Mouse (Mus musculus): Measurements from ENCODE around the gene Mrpl17.
A peak's percentile ranks its signal among the peaks of the same experiment; 100 is the strongest.

The Mrpl17 gene

DNA sequence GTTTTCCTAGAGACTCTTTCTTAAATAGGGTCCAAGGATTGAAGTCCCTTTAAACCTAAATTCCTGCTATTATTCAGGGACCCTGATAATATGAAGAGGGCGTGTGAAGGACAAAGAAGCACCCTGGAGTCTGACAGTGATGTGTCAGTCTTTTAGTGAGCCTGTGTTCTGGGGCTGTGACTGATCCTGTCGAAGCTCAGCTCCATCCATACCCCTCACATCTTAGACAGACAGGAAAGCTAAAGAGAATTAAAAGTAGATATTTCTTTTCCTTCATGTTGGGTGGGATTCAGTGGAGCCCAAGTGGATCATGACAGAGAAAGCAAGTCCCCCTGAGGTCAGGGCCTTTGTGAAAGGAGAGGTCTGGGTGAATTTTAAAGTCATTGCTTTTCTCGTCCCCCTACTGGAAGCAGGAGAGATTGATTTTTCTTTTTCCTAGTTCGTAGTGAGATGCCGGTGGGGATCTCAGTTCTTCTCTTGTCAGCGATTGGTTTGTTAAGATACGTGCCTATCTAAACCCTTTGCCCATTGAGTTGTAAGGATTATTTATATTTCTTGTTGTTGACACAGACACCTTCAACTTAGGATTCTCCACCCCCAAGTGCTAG, 15.0 kb downstream of the Mrpl17 start:
- Histone ChIP-seq H3K4me1 (replicated peaks; ENCODE audit: low read depth, low read length) (no peaks in the 10 kb centered on the region), H3K27me3 (ENCODE audit: insufficient read depth, low read length) (peaks cover 26% of the 10 kb centered on the region), H3K9me3 (ENCODE audit: low read length) (no peaks in the 10 kb centered on the region), H3K36me3 (ENCODE audit: insufficient read depth, low read length) (no peaks in the 10 kb centered on the region), H3K4me3 (replicated peaks; ENCODE audit: low read length) (no peak overlapping the region)
- 0 out of 2 replicates have a peak, but pooled peaks have one; percentile 19 for TF ChIP-seq CTCF (conservative IDR thresholded peaks at IDR 0.05; ENCODE audit: low read length)
- no peak for TF ChIP-seq POU5F1 (IDR thresholded peaks at IDR 0.05; ENCODE audit: borderline replicate concordance, low read length)

DNA sequence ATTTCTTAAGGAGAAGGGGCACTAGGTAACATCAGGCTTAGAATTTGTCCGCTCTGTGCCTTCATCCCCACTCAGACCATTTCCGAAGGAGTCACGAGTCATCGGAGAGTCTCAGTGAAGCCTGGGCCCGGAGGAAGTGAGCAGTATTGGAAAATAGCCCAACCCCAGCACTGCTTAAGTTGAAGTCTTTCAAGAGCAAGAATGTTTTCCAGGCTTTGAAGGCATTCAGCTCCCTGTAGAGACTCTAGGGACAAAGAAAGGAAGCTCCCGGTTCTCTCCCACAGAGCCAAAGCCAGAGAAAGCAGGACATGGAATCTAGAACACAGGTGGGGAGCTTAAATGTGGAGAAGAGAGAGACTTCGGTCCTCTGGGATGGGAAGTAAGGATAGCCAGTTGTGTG, 17.2 kb downstream of the Mrpl17 start:
- no peak for TF ChIP-seq CTCF (conservative IDR thresholded peaks at IDR 0.05; ENCODE audit: low read length)
- TF ChIP-seq NANOG (IDR thresholded peaks at IDR 0.05; ENCODE audit: borderline replicate concordance, low read length): no peak
- TF ChIP-seq POU5F1 (IDR thresholded peaks at IDR 0.05; ENCODE audit: borderline replicate concordance, low read length): no peak
- no peaks in the 10 kb centered on the region for H3K36me3 ChIP-seq (ENCODE audit: insufficient read depth, low read length)
- no peaks in the 10 kb centered on the region for H3K9me3 ChIP-seq (ENCODE audit: low read length)
- H3K27me3 ChIP-seq (ENCODE audit: insufficient read depth, low read length): peaks cover 41% of the 10 kb centered on the region
- H3K4me3 ChIP-seq (replicated peaks; ENCODE audit: low read length): no peak overlapping the region
- H3K4me1 ChIP-seq (replicated peaks; ENCODE audit: low read depth, low read length): no peaks in the 10 kb centered on the region

DNA sequence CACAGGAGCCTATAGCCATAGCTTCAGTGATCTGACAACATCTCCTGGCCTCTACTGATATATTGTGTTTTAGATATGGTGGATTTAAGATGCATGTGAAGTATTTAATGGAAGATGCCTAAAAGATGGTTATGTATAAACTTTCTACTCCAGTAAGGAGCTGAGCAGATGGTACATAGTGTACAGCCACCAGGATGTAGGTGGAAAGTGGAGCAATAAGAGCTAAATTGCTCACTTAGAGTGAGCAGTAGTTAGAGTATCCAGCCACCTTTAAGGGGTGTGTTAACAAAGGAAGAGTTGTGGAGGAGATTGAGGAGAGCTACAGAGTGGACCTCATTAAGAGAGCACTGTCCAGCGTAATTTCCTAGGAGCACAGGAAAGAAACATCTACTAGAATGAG, 19.8 kb downstream of the Mrpl17 start:
- H3K9me3 ChIP-seq (ENCODE audit: low read length): 0 out of 2 replicates have a peak, but pooled peaks cover under 1% of the 10 kb centered on the region

DNA sequence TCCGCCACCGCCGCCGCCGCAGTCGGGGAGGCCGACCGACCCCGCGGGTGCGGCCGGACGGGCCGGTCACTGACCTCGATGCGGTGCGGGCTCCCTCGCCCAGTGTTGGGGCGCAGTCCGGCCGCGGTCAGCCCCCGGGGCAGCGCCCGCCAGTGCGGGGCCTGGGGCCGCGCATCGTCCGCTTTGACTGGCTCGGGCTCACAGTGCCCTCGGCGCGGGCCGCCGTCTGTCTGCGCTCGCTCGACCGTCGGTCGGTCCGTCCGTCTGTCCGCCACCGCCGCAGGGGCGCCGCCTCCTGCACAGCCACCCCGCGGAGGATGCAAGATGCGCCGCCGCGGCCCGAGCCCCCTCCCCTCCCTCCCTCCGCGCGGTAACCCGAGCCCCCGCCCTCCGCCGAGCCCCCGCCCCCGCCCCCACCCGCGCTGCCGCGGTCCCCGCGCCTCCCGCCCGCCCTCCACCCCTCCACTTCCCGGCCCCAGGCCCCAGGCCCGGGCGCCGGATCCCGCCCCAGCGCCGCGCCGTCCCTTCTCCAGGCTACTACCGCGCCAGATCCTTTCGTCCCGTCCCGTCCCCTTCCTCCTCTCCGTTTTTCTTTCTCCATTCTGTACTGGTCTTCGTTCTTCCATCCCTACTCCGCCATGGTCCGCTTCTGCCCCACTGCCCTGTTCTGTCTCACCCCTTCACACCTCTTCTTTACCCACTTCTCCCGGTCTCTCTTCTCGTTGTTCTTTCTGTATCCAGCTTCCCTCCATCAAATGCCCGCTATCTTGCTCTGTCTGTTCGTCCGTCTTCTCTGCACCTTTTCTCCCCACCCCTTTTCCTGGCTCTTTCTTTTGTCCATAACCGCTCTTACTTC, 23.4 kb downstream of the Mrpl17 start, which contains the start of gene Dchs1:
TSS of gene Dchs1 (minus strand) at position 370 of the 856 bp plus-strand sequence.
- Histone ChIP-seq H3K4me1 (replicated peaks; ENCODE audit: low read depth, low read length) (peaks cover 5% of the 10 kb centered on the region), H3K9me3 (ENCODE audit: low read length) (0 out of 2 replicates have a peak, but pooled peaks cover 3% of the 10 kb centered on the region), H3K4me3 (replicated peaks; ENCODE audit: low read length) (peak within 1 kb of the TSS; percentile 78), H3K27me3 (ENCODE audit: insufficient read depth, low read length) (peaks cover 88% of the 10 kb centered on the region), H3K36me3 (ENCODE audit: insufficient read depth, low read length) (no peaks in the 10 kb centered on the region)
- no peak for TF ChIP-seq POU5F1 (IDR thresholded peaks at IDR 0.05; ENCODE audit: borderline replicate concordance, low read length)
- TF ChIP-seq NANOG (IDR thresholded peaks at IDR 0.05; ENCODE audit: borderline replicate concordance, low read length): no peak
- TF ChIP-seq CTCF (conservative IDR thresholded peaks at IDR 0.05; ENCODE audit: low read length): no peak

More for the DNA sequence above, 19.8 kb downstream of the Mrpl17 start:
- Histone ChIP-seq H3K4me3 (replicated peaks; ENCODE audit: low read length) (no peak overlapping the region), H3K36me3 (ENCODE audit: insufficient read depth, low read length) (no peaks in the 10 kb centered on the region), H3K27me3 (ENCODE audit: insufficient read depth, low read length) (peaks cover 57% of the 10 kb centered on the region), H3K4me1 (replicated peaks; ENCODE audit: low read depth, low read length) (peaks cover 5% of the 10 kb centered on the region)
- no peak for TF ChIP-seq NANOG (IDR thresholded peaks at IDR 0.05; ENCODE audit: borderline replicate concordance, low read length)
- TF ChIP-seq CTCF (conservative IDR thresholded peaks at IDR 0.05; ENCODE audit: low read length): no peak
- no peak for TF ChIP-seq POU5F1 (IDR thresholded peaks at IDR 0.05; ENCODE audit: borderline replicate concordance, low read length)

DNA sequence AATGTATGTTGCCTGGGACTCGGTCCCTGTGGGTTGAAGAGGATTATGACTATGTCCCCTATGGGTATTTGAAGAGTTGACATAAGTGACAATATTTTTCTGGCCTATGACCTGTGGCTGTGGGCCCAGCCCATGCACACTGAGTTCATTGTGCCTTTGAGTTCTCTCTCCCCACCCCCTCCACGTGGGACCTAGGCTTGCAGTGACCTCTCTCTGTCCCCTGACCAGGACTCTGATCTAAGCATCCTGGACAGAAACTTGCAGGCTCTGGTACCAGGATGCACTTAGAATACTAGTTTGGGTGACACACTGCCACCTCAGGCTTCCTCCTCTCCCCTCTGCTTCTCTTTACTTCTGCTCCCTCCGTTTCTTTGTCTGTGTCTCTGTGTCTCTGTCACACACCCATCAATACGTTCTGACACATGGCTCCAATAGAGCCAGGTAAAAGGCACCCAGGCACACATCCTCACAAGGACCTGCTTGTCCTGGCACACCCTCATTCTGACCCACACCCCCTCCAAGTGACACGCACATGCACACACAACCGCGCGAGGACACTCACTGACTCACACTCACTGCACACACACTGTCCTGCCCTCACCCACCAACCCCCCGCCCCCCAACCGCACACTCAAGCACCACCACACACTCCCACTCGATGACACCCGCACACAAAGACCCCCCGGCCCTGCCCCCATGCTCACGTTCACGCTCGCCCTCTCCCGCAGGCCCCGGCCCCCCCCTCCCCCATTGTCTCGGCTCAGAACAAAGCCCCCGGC, 24.2 kb downstream of the Mrpl17 start:
- Histone ChIP-seq H3K9me3 (ENCODE audit: low read length) (0 out of 2 replicates have a peak, but pooled peaks cover 3% of the 10 kb centered on the region), H3K27me3 (ENCODE audit: insufficient read depth, low read length) (peaks cover 94% of the 10 kb centered on the region), H3K4me1 (replicated peaks; ENCODE audit: low read depth, low read length) (peaks cover 5% of the 10 kb centered on the region), H3K4me3 (replicated peaks; ENCODE audit: low read length) (peak overlapping the region; percentile 78), H3K36me3 (ENCODE audit: insufficient read depth, low read length) (no peaks in the 10 kb centered on the region)
- TF ChIP-seq CTCF (conservative IDR thresholded peaks at IDR 0.05; ENCODE audit: low read length): no peak
- TF ChIP-seq POU5F1 (IDR thresholded peaks at IDR 0.05; ENCODE audit: borderline replicate concordance, low read length): no peak
- no peak for TF ChIP-seq NANOG (IDR thresholded peaks at IDR 0.05; ENCODE audit: borderline replicate concordance, low read length)

DNA sequence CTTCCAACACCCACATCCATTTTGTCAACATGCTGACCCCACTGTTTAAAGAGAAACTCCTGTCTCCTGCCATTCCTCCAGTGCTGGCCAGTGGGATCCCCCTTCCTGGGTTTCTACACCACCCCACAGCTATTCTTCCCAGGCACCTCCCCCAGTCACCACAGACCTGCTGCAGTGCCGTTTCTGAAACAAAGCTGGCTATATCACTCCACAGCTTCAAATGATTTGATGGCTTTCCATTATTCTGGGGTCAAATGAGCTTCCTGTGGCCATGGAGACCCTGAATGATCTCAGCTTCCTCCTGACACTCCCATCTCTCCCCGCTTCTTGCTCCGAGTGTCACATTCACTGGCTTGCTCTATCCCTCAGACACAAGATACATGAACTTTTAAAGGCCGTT, 26.3 kb downstream of the Mrpl17 start:
- Histone ChIP-seq H3K27me3 (ENCODE audit: insufficient read depth, low read length) (peaks cover 93% of the 10 kb centered on the region), H3K36me3 (ENCODE audit: insufficient read depth, low read length) (no peaks in the 10 kb centered on the region), H3K4me3 (replicated peaks; ENCODE audit: low read length) (no peak overlapping the region), H3K4me1 (replicated peaks; ENCODE audit: low read depth, low read length) (peaks cover 5% of the 10 kb centered on the region), H3K9me3 (ENCODE audit: low read length) (0 out of 2 replicates have a peak, but pooled peaks cover 3% of the 10 kb centered on the region)
- TF ChIP-seq NANOG (IDR thresholded peaks at IDR 0.05; ENCODE audit: borderline replicate concordance, low read length) (no peak), POU5F1 (IDR thresholded peaks at IDR 0.05; ENCODE audit: borderline replicate concordance, low read length) (no peak), CTCF (conservative IDR thresholded peaks at IDR 0.05; ENCODE audit: low read length) (no peak)

DNA sequence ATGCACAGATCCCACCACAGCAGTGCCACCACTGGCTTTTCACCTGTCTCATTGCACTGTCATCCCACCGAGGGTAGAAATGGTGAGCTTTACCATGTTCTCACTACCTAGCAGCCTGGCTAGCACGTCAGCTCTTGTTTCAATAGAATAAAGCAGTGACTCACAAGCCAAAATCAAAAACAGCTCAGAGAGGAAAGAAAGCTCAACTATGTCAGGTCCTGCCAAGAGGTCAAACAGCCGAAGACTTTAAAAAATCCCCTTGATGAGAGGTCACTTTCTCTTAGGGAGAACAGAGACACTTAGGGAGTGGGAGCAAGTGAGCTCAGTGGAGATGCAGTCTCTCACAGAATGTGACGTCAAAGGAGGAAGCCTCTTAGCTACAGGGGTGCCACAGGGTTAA, 27.0 kb downstream of the Mrpl17 start:
- Histone ChIP-seq H3K9me3 (ENCODE audit: low read length) (0 out of 2 replicates have a peak, but pooled peaks cover 3% of the 10 kb centered on the region), H3K27me3 (ENCODE audit: insufficient read depth, low read length) (peaks cover 90% of the 10 kb centered on the region), H3K4me1 (replicated peaks; ENCODE audit: low read depth, low read length) (peaks cover 5% of the 10 kb centered on the region), H3K36me3 (ENCODE audit: insufficient read depth, low read length) (no peaks in the 10 kb centered on the region), H3K4me3 (replicated peaks; ENCODE audit: low read length) (no peak overlapping the region)
- no peak for TF ChIP-seq CTCF (conservative IDR thresholded peaks at IDR 0.05; ENCODE audit: low read length)
- no peak for TF ChIP-seq NANOG (IDR thresholded peaks at IDR 0.05; ENCODE audit: borderline replicate concordance, low read length)
- no peak for TF ChIP-seq POU5F1 (IDR thresholded peaks at IDR 0.05; ENCODE audit: borderline replicate concordance, low read length)
